Mouse (Mus musculus) layer of hippocampus, postnatal 14 days (tissue): Measurements from ENCODE around the gene Ccdc17. TPM values are rescaled to one million over a fixed set of nuclear protein-coding genes. Genes with fewer than 3 reads are reported as not detected.

ENCODE experiments used
- DNase-seq, 2 experiments: peaks; one replicate each; pipeline ENCODE4 v3.0.0; 2021 to 2022; ENCODE audit warnings: low spot score in 2 of 2, mixed read lengths in 1 of 2
- total RNA-seq, 2 experiments: library from RNA; stranded (reverse); gene quantifications; 2 replicates each; pipeline ENCODE4 v1.2.3; 2021

The Ccdc17 gene
- total RNA-seq, 2 experiments from 2014 or later = 3.4 to 5.7 TPM

DNA sequence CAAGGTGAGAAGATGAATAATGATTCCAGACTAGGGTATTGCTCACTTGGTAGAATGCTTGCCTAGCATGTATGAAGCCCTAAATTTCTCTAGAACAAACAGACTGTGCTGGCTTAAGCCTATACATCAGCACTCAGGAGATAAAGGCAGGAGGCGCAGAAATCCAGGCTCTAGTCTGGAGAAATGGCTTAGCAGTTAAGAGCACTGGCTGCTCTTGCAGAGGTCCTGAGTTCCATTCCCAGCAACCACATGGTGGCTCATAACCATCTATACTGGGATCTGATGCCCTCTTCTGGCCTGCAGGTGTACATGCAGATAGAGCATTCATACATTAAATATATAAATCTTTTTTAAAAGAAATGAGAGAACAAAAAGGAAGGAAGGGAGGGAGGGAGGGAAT lies 45.6 kb downstream of the Ccdc17 start:
- no peak for DNase-seq

DNA sequence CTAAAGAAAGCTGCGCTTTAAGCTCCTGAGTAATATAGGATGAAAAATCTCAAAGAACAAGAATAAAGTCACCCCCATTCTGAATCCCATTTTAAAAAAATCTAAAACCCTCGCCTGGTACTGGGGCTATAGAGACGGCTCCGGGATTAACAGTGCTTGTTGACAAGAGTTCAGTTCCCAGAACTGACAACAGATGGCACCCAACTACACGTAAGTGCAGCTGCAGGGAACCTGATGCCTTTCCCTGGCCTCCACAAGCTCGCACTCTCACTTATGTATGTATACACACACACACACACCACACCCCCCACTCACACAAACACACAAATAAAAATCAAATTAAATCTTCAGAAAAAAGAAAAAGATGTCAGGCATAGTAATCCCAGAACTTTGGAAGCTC lies 47.9 kb downstream of the Ccdc17 start:
- DNase-seq = peak in 1 of 2 experiments; percentile 16

DNA sequence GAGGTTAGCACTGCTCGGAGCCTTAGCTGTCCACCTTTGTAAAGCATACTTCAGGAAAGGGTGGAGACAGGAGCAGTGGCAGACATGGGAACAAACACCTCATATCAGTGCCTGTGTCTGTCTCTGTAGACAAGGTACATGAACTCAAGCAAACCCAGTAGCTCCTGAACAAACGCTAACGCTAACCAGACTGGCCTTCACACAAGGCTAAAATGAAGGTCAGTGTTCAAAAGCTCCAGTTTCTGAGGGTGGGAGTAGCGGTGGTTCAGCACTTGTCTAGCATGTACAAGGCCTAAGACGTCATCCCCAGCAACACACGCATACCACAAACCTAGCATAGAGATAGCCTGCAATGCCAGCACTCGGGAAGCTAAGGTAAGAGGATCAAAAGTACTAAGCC lies 49.2 kb downstream of the Ccdc17 start:
- no peak for DNase-seq

- DNase-seq = no peak
These were observed 53.0 kb downstream of the Ccdc17 start for GRCm38 (mm10) chr4:116649411-116649810.

Other genes with a start within 250 kb of the Ccdc17 start
- gene Mast2, start 132.5 kb upstream of the Ccdc17 start, total RNA-seq = 100 to 1,000 TPM; 100 to 104 TPM
- gene Ipp, start 89.1 kb upstream of the Ccdc17 start, total RNA-seq = 10 to 100 TPM; 20.1 to 20.7 TPM
- gene Tmem69, start 40.7 kb upstream of the Ccdc17 start, total RNA-seq = 10 to 100 TPM; 10.3 to 11.1 TPM
- 10 to 100 TPM; 28.4 to 35.5 TPM for gene Gpbp1l1, start 39.0 kb upstream of the Ccdc17 start, total RNA-seq
- 10 to 100 TPM; 44.4 to 50.5 TPM for gene Nasp, start 31.3 kb downstream of the Ccdc17 start, total RNA-seq
- gene Akr1a1, start 55.0 kb downstream of the Ccdc17 start, total RNA-seq = 100 to 1,000 TPM; 474 to 484 TPM
- 100 to 1,000 TPM; 185 to 195 TPM for gene Prdx1, start 88.9 kb downstream of the Ccdc17 start, total RNA-seq
- 10 to 100 TPM; 16.0 to 19.0 TPM for gene Mmachc, start 111.8 kb downstream of the Ccdc17 start, total RNA-seq
- 1 to 10 TPM; 2.9 to 4.5 TPM for gene Ccdc163, start 111.9 kb downstream of the Ccdc17 start, total RNA-seq
- 1 to 10 TPM; 5.2 to 5.4 TPM for gene Tesk2, start 124.3 kb downstream of the Ccdc17 start, total RNA-seq
- 10 to 100 TPM; 12.2 to 13.8 TPM for gene Toe1, start 211.0 kb downstream of the Ccdc17 start, total RNA-seq
- 1 to 10 TPM; 2.6 to 3.4 TPM for gene Mutyh, start 211.1 kb downstream of the Ccdc17 start, total RNA-seq
- 1 to 10 TPM; 3.3 to 3.7 TPM for gene Hpdl, start 225.1 kb downstream of the Ccdc17 start, total RNA-seq